Mouse (Mus musculus) liver, embryonic 14.5 days (tissue): ENCODE results near the gene Man2c1. TPM values are rescaled to one million over a fixed set of nuclear protein-coding genes. Genes with fewer than 3 reads are reported as not detected.

Source experiments
- ATAC-seq: fragments of 200-750 bp; cut with Nextera tagmentation; 2 replicates; pipeline ENCODE4 v1.8.0; 2017; ENCODE audit warnings: moderate number of reproducible peaks, mild to moderate bottlenecking, moderate library complexity; ENCODE audit not compliant: insufficient read depth
- DNase-seq, 3 experiments: peaks; one replicate each; pipeline ENCODE4 v3.0.0-alpha.2; 2012 to 2013; ENCODE audit warnings: low read depth in 3 of 3, low spot score in 3 of 3
- H3K27ac ChIP-seq: fragments of 300-500 bp; sonication (generic); 2 replicates; pipeline ENCODE4 v1.5.1; 2014; ENCODE audit warnings: moderate library complexity, mild to moderate bottlenecking, control low read depth, inconsistent platforms
- H3K27me3 ChIP-seq: fragments of 300-500 bp; sonication (generic); 2 replicates; pipeline ENCODE4 v1.6.1; 2014; ENCODE audit warnings: mild to moderate bottlenecking, low read length, moderate library complexity; ENCODE audit not compliant: control insufficient read depth, insufficient read depth
- H3K36me3 ChIP-seq: fragments of 300-500 bp; sonication (generic); replicated peaks from 2 replicates; pipeline ENCODE4 v1.6.1; 2014; ENCODE audit warnings: low read depth; ENCODE audit not compliant: control insufficient read depth, insufficient read depth
- H3K4me1 ChIP-seq, 2 experiments: fragments of 200-500 bp in 1 of 2; fragments of 300-500 bp in 1 of 2; sonication (generic) in 1 of 2; replicated peaks; 2 replicates each; pipeline ENCODE4 v1.6.1; 2012 to 2014; ENCODE audit warnings: antibody characterized with exemption in 1 of 2, inconsistent platforms in 1 of 2, low read length in 1 of 2; ENCODE audit not compliant: control insufficient read depth in 2 of 2, insufficient read depth in 2 of 2
- H3K4me2 ChIP-seq: fragments of 300-500 bp; sonication (generic); 2 replicates; pipeline ENCODE4 v1.6.1; 2014; ENCODE audit warnings: low read depth, mild to moderate bottlenecking, control low read depth, moderate library complexity
- H3K4me3 ChIP-seq, 2 experiments: fragments of 200-500 bp in 1 of 2; fragments of 300-500 bp in 1 of 2; sonication (generic) in 1 of 2; 2 replicates each; pipeline ENCODE4 v1.5.1; 2012 to 2014; ENCODE audit warnings: low read depth in 2 of 2, low read length in 2 of 2, mild to moderate bottlenecking in 2 of 2, control low read depth in 1 of 2, inconsistent platforms in 1 of 2, moderate library complexity in 1 of 2; ENCODE audit not compliant: insufficient read depth in 1 of 2
- H3K9ac ChIP-seq: fragments of 300-500 bp; sonication (generic); replicated peaks from 2 replicates; pipeline ENCODE4 v1.6.1; 2014; ENCODE audit warnings: mild to moderate bottlenecking, control low read depth, moderate library complexity
- H3K9me3 ChIP-seq: fragments of 300-500 bp; sonication (generic); 2 replicates; pipeline ENCODE4 v1.6.1; 2016; ENCODE audit warnings: low read length, mixed read lengths; ENCODE audit not compliant: control insufficient read depth
- CTCF ChIP-seq: IDR thresholded peaks from 2 replicates; pipeline ENCODE4 v1.5.1; 2016; ENCODE audit warnings: antibody characterized with exemption, low read depth, control low read depth
- EP300 ChIP-seq: IDR thresholded peaks from 2 replicates; pipeline ENCODE4 v1.6.1; 2016; ENCODE audit warnings: antibody characterized with exemption, low read depth
- WGBS: fragments of 180-500 bp; shearing (Covaris S2); extraction: QIAGEN DNeasy Blood & Tissue Kit; methylation state at CpG from one replicate; pipeline ENCODE4 v1.1.7; 2014; ENCODE audit not compliant: insufficient replicate concordance; 5-methylcytosine and 5-hydroxymethylcytosine counted together
- polyA plus RNA-seq, 2 experiments: library from polyadenylated mRNA; depleted of rRNA in 1 of 2; stranded (reverse) in 1 of 2; unstranded in 1 of 2; fragments of >200 nt; fragmentation: Nextera tagmentation in 1 of 2; extraction: Ambion mirVana in 1 of 2; gene quantifications; 2 replicates each; pipeline versions ENCODE4 v1.2.1 to v1.2.3; 2012 to 2014

The Man2c1 gene
- polyA plus RNA-seq, 2 experiments: 7.4 to 27.1 TPM

DNA sequence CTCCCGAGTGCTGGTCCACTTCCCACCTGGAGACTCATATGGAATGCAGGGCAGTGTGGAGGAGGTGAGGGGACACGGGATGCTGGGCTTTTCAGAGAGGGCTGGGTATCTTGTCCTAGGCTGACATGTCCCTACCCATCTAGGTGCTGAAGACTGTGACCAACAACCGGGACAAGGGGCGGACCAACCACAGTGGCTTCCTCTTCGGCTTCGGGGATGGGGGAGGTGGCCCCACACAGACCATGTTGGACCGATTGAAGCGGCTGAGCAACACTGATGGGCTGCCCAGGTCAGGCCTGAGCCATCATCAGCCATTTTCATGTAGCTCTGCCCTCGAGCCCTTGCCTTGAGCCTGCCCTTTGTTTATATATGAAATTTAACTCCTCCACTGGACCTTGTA, 7.3 kb downstream of the Man2c1 start:
- Histone ChIP-seq H3K9ac (no peak overlapping the region), H3K27ac (no peak overlapping the region), H3K36me3 (no peaks in the 10 kb centered on the region; the same call in 1 of the 2 replicates), H3K9me3 (no peaks in the 10 kb centered on the region), H3K4me2 (no peak overlapping the region), H3K4me1 (no peaks in the 10 kb centered on the region), H3K4me3 (no peak overlapping the region), H3K27me3 (no peaks in the 10 kb centered on the region)
- DNase-seq (no peak), ATAC-seq (no peak)
- TF ChIP-seq EP300: no peak
- TF ChIP-seq CTCF: no peak
- WGBS: 69% methylated on average over 9 of the region's 9 CpGs

GRCm38 (mm10) chr9:57138507-57138906, 8.0 kb downstream of the Man2c1 start:
- DNase-seq (no peak), ATAC-seq (no peak)
- no peak overlapping the region for H3K4me3 ChIP-seq
- H3K36me3 ChIP-seq: no peaks in the 10 kb centered on the region; the same call in 1 of the 2 replicates
- no peak overlapping the region for H3K4me2 ChIP-seq
- 72% methylated on average over 6 of the region's 6 CpGs for WGBS
- no peaks in the 10 kb centered on the region for H3K4me1 ChIP-seq
- H3K27me3 ChIP-seq: no peaks in the 10 kb centered on the region
- TF ChIP-seq EP300 (no peak), CTCF (no peak)
- H3K27ac ChIP-seq: no peak overlapping the region
- no peaks in the 10 kb centered on the region for H3K9me3 ChIP-seq
- no peak overlapping the region for H3K9ac ChIP-seq

GRCm38 (mm10) chr9:57139110-57139509, 8.6 kb downstream of the Man2c1 start:
- no peak overlapping the region for H3K4me3 ChIP-seq
- H3K27me3 ChIP-seq: no peaks in the 10 kb centered on the region
- TF ChIP-seq CTCF (no peak), EP300 (no peak)
- no peaks in the 10 kb centered on the region; the same call in 1 of the 2 replicates for H3K36me3 ChIP-seq
- H3K9ac ChIP-seq: no peak overlapping the region
- no peaks in the 10 kb centered on the region for H3K9me3 ChIP-seq
- ATAC-seq (no peak), DNase-seq (no peak)
- no peaks in the 10 kb centered on the region for H3K4me1 ChIP-seq
- H3K4me2 ChIP-seq: no peak overlapping the region
- 83% methylated on average over 9 of the region's 9 CpGs for WGBS
- no peak overlapping the region for H3K27ac ChIP-seq

- Histone ChIP-seq H3K27me3 (no peaks in the 10 kb centered on the region), H3K27ac (no peak overlapping the region), H3K36me3 (no peaks in the 10 kb centered on the region; the same call in 1 of the 2 replicates), H3K9me3 (no peaks in the 10 kb centered on the region), H3K4me3 (no peak overlapping the region), H3K9ac (no peak overlapping the region), H3K4me2 (no peak overlapping the region), H3K4me1 (no peaks in the 10 kb centered on the region)
- TF ChIP-seq CTCF (no peak), EP300 (no peak)
- ATAC-seq (no peak), DNase-seq (no peak)
- WGBS: 82% methylated on average over 5 of the region's 5 CpGs
Observed at GRCm38 (mm10) chr9:57139571-57139970, 9.1 kb downstream of the Man2c1 start.

GRCm38 (mm10) chr9:57141417-57142353, 11.2 kb downstream of the Man2c1 start:
- no peaks in the 10 kb centered on the region for H3K27me3 ChIP-seq
- TF ChIP-seq EP300 (no peak), CTCF (no peak)
- no peaks in the 10 kb centered on the region for H3K9me3 ChIP-seq
- no peak overlapping the region for H3K4me3 ChIP-seq
- no peaks in the 10 kb centered on the region for H3K36me3 ChIP-seq
- no peak for DNase-seq
- H3K4me2 ChIP-seq: no peak overlapping the region
- ATAC-seq: no peak
- WGBS: 71% methylated on average over 17 of the region's 17 CpGs
- H3K4me1 ChIP-seq: no peaks in the 10 kb centered on the region
- H3K9ac ChIP-seq: no peak overlapping the region
- H3K27ac ChIP-seq: no peak overlapping the region
